Mouse (Mus musculus) forebrain, embryonic 11.5 days (tissue): ENCODE results near the gene Gm7233. TPM values are rescaled to one million over a fixed set of nuclear protein-coding genes. Genes with fewer than 3 reads are reported as not detected.
"Not testable (repeated sequence)": the region's sequence is repeated elsewhere in the genome, so short reads cannot be mapped to it uniquely, and the experiment has no call there.

ENCODE experiments used
- ATAC-seq: fragments of 200-750 bp; cut with Nextera tagmentation; replicated peaks from 2 replicates; pipeline ENCODE4 v1.8.0; 2017; ENCODE audit warnings: moderate TSS enrichment; ENCODE audit not compliant: low FRiP score
- DNase-seq: peaks from one replicate; pipeline ENCODE4 v3.0.0-alpha.2; 2017; ENCODE audit warnings: low spot score
- H3K27ac ChIP-seq: fragments of 300-500 bp; sonication (generic); 2 replicates; pipeline ENCODE4 v1.5.1; 2014; ENCODE audit warnings: low read depth, low read length
- H3K27me3 ChIP-seq: fragments of 300-500 bp; sonication (generic); 2 replicates; pipeline ENCODE4 v1.6.1; 2014; ENCODE audit warnings: mild to moderate bottlenecking, low read length, mixed read lengths; ENCODE audit not compliant: control insufficient read depth, insufficient read depth
- H3K36me3 ChIP-seq: fragments of 300-500 bp; sonication (generic); 2 replicates; pipeline ENCODE4 v1.6.1; 2014; ENCODE audit warnings: mild to moderate bottlenecking, low read length, moderate library complexity, mixed read lengths; ENCODE audit not compliant: control insufficient read depth, insufficient read depth
- H3K4me1 ChIP-seq: fragments of 300-500 bp; sonication (generic); replicated peaks from 2 replicates; pipeline ENCODE4 v1.6.1; 2014; ENCODE audit warnings: low read length, mixed read lengths; ENCODE audit not compliant: control insufficient read depth, insufficient read depth
- H3K4me2 ChIP-seq: fragments of 300-500 bp; sonication (generic); 2 replicates; pipeline ENCODE4 v1.6.1; 2014; ENCODE audit warnings: low read depth, mild to moderate bottlenecking, low read length, moderate library complexity, mixed read lengths; ENCODE audit not compliant: severe bottlenecking
- H3K4me3 ChIP-seq: fragments of 300-500 bp; sonication (generic); 2 replicates; pipeline ENCODE4 v1.5.1; 2014; ENCODE audit warnings: low read depth, low read length
- H3K9ac ChIP-seq: fragments of 300-500 bp; sonication (generic); 2 replicates; pipeline ENCODE4 v1.6.1; 2014; ENCODE audit warnings: low read length
- H3K9me3 ChIP-seq: fragments of 300-500 bp; sonication (generic); 2 replicates; pipeline ENCODE4 v1.6.1; 2016; ENCODE audit warnings: low read length, mixed read lengths; ENCODE audit not compliant: control insufficient read depth
- WGBS: fragments of 180-500 bp; shearing (Covaris S2); extraction: QIAGEN DNeasy Blood & Tissue Kit; methylation state at CpG from one replicate; pipeline ENCODE4 v1.1.7; 2014; 5-methylcytosine and 5-hydroxymethylcytosine counted together
- polyA plus RNA-seq: library from polyadenylated mRNA; unstranded; fragments of >200 nt; fragmentation: Nextera tagmentation; extraction: Ambion mirVana; gene quantifications from 2 replicates; pipeline ENCODE4 v1.2.1, GENCODE M21; 2014

Gm7233 gene
- not detected in 2 replicates for polyA plus RNA-seq

GRCm38 (mm10) chr14:43179567-43179966 is at the start of gene Gm7233:
Gene Gm7233 (plus strand): TSS chr14:43179867.
- ATAC-seq, result not testable (repeated sequence)

GRCm38 (mm10) chr14:43167189-43167588 is 12.5 kb upstream of the Gm7233 start:
- ATAC-seq, H3K9me3 ChIP-seq, H3K27me3 ChIP-seq, H3K4me3 ChIP-seq, H3K4me2 ChIP-seq, H3K36me3 ChIP-seq, DNase-seq, H3K4me1 ChIP-seq, H3K9ac ChIP-seq, H3K27ac ChIP-seq: not testable (repeated sequence)
- 76% methylated on average over 3 of the region's 4 CpGs for WGBS

More at GRCm38 (mm10) chr14:43179567-43179966, at the start of gene Gm7233:
- not testable (repeated sequence) for H3K27ac ChIP-seq, H3K4me3 ChIP-seq, H3K27me3 ChIP-seq, H3K36me3 ChIP-seq, H3K9me3 ChIP-seq, H3K4me1 ChIP-seq, H3K4me2 ChIP-seq, H3K9ac ChIP-seq, DNase-seq
- WGBS, result 81% methylated on average over 4 of the region's 5 CpGs

DNA sequence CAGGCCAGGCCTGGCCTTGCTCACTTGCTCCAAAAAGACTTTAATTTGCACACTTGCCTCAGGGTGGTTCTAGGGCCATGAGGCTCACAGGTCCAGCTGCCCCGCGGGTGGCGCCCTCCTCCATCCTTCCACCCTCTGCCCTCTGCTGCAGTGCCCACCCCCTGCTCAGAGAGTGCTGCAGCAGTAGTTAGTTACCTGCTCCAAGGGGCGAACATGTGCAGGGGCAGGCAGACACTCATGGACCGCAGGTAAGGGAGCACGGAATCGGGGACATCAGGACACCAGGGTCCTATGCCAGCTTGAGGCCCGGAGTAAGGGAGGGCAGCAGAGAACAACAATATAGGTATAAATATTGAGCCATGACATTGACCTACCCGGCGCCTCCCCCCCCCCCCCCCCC is 11.7 kb upstream of the Gm7233 start:
- DNase-seq, ATAC-seq, H3K9ac ChIP-seq, H3K9me3 ChIP-seq, H3K4me1 ChIP-seq, H3K27me3 ChIP-seq, H3K4me3 ChIP-seq, H3K4me2 ChIP-seq, H3K27ac ChIP-seq, H3K36me3 ChIP-seq: not testable (repeated sequence)
- no CpG with 5 or more reads among the region's 10 CpGs for WGBS

GRCm38 (mm10) chr14:43168573-43169170 is 11.0 kb upstream of the Gm7233 start:
- not testable (repeated sequence) for DNase-seq, H3K4me1 ChIP-seq, H3K4me3 ChIP-seq, H3K27me3 ChIP-seq, H3K27ac ChIP-seq, H3K4me2 ChIP-seq, H3K36me3 ChIP-seq, H3K9ac ChIP-seq, H3K9me3 ChIP-seq
- 41% methylated on average over 1 of the region's 10 CpGs for WGBS
- ATAC-seq, result peak; percentile 76; the same call in 1 of the 2 replicates

GRCm38 (mm10) chr14:43235204-43235603 is 55.5 kb downstream of the Gm7233 start, which contains the start of gene Gm8122:
Gene Gm8122 (minus strand): TSS chr14:43235304.
- DNase-seq, ATAC-seq, H3K27ac ChIP-seq, H3K9ac ChIP-seq, H3K4me1 ChIP-seq, H3K4me2 ChIP-seq, H3K4me3 ChIP-seq, H3K27me3 ChIP-seq, H3K9me3 ChIP-seq, H3K36me3 ChIP-seq: not testable (repeated sequence)
- 90% methylated on average over 2 of the region's 4 CpGs for WGBS

Other genes starting within 250 kb of the Gm7233 start
- gene Gm8082, start 186.2 kb upstream of the Gm7233 start, polyA plus RNA-seq, result not detected in 2 replicates
- gene Gm10376, start 164.2 kb upstream of the Gm7233 start, polyA plus RNA-seq, result not detected in 2 replicates
- gene Gm8094, start 103.2 kb upstream of the Gm7233 start, polyA plus RNA-seq, result not detected in 2 replicates
- not detected in 2 replicates for gene Gm8104, start 79.3 kb upstream of the Gm7233 start, polyA plus RNA-seq
- not detected in 2 replicates for gene Gm8122, start 55.4 kb downstream of the Gm7233 start, polyA plus RNA-seq
- not detected in 2 replicates for gene Gm8126, start 78.8 kb downstream of the Gm7233 start, polyA plus RNA-seq
- not detected in 2 replicates for gene Gm9732, start 95.2 kb downstream of the Gm7233 start, polyA plus RNA-seq
- gene Gm8127, start 114.0 kb downstream of the Gm7233 start, polyA plus RNA-seq, result not detected in 2 replicates
- not detected in 2 replicates for gene 1700001F09Rik, start 167.9 kb downstream of the Gm7233 start, polyA plus RNA-seq
- gene Gm8138, start 236.5 kb downstream of the Gm7233 start, polyA plus RNA-seq, result not detected in 2 replicates